Mouse (Mus musculus): ENCODE measurements around the gene Trappc3. TPM values are rescaled to one million over a fixed set of nuclear protein-coding genes. Genes with fewer than 3 reads are reported as not detected.

The Trappc3 gene
- total RNA-seq, 2 experiments from 2014 or later = 89.7 to 99.2 TPM

DNA sequence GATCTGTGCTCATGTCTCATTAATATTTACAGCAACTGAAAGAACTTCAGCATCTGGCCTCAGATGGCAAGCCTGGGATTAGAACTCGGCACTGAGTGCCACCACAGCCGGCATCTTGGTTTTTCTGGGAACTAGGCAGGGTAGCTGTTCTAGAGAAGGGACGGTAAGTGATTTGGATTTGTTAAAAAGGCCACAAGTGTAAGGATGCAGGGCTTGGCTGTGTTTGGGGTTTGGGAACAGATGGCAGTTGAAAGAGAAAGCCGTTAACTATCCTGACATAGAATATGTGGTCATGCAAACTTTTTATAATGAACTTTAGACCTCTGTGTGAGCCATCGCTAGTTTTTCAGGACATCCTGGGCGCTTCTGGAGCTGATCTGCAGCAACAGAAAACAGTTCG is 450 bp upstream of the Trappc3 start:
- no peak for DNase-seq (ENCODE audit: extremely low spot score in 1 of 2, low spot score in 2 of 2)
- intact Hi-C loops (cut with DNase I) = loop anchor here (2.0 to 10.0 kb wide), 3 partner anchors 35 to 177 kb away; no protein-coding TSS in a partner anchor

DNA sequence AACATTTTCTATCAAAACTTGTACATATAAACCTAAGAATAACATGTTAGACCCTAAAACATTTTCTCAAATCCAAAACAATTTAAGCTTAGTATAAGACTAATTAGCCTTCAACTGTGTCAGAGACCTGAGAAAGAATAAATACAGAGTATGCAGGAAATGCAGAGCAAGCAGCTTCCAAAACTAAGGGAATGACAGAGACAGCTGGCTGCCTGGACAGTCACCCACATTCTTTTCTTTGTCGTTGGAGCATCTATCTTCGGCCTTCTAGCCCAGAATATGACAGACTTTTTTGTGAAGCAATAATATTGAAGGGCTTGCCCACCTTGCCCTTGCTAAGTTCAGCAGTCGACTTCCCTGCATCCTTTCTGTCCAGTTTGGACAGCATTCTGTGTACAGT is 7.2 kb downstream of the Trappc3 start:
- intact Hi-C loops (cut with DNase I) = loop anchor here (10.0 kb wide), 1 partner anchor 184 kb away; no protein-coding TSS in a partner anchor
- no peak for DNase-seq (ENCODE audit: extremely low spot score in 1 of 2, low spot score in 2 of 2)

DNA sequence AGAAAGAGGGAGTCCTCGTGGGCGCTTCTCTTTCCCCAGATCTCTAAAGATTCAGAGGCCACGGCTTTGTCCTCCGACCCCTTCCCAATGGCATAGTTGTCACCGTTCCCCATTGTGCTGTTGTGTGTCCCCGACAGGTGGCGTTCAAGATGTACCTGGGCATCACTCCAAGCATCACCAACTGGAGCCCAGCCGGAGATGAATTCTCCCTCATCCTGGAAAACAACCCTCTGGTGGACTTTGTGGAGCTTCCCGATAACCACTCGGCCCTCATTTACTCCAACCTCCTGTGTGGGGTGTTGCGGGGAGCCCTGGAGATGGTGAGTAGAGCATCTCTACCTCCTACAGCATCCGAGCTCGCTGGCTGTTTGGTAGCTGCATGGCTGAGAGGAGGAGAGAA is 11.6 kb downstream of the Trappc3 start:
- DNase-seq (ENCODE audit: extremely low spot score in 1 of 2, low spot score in 2 of 2) = no peak
- intact Hi-C loops (cut with DNase I) = no loop called here

- intact Hi-C loops (cut with DNase I) = loop anchor here (5.0 kb wide), 1 partner anchor 37 kb away; no protein-coding TSS in a partner anchor
- no peak for DNase-seq (ENCODE audit: extremely low spot score in 1 of 2, low spot score in 2 of 2)
Measured at GRCm38 (mm10) chr4:126275081-126275480, 13.0 kb downstream of the Trappc3 start.

- intact Hi-C loops (cut with DNase I) = loop anchor here (5.0 kb wide), 1 partner anchor 37 kb away; no protein-coding TSS in a partner anchor
- peak in 1 of 2 experiments; percentile 52 for DNase-seq (ENCODE audit: extremely low spot score in 1 of 2, low spot score in 2 of 2)
Measured at GRCm38 (mm10) chr4:126275681-126276131, 13.6 kb downstream of the Trappc3 start.

GRCm38 (mm10) chr4:126277906-126278564 is 15.9 kb downstream of the Trappc3 start:
- intact Hi-C loops (cut with DNase I) = loop anchor here (5.0 kb wide), 1 partner anchor 34 kb away; no protein-coding TSS in a partner anchor
- DNase-seq (ENCODE audit: extremely low spot score in 1 of 2, low spot score in 2 of 2) = peak in 1 of 2 experiments; percentile 56

DNA sequence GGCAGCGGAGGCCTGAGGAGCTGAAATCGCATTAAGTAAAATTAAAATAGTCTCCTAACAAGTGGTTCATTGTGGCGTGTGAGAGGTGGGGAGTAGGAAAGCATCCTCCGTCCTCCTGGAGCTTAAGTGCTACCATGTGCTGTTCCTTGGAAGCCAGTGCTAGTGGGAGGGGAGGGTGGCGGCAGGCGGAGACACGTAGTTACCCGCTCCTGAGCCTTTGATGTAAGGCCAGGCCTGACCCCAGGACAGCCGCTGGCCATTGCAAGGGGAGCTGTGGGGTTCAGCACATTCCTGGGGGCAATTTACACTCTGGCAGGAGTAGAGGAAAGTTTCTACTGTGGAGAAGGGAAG is 16.4 kb downstream of the Trappc3 start:
- no peak for DNase-seq (ENCODE audit: extremely low spot score in 1 of 2, low spot score in 2 of 2)
- intact Hi-C loops (cut with DNase I) = loop anchor here (5.0 kb wide), 1 partner anchor 34 kb away; no protein-coding TSS in a partner anchor

GRCm38 (mm10) chr4:126278961-126279360 is 16.8 kb downstream of the Trappc3 start:
- intact Hi-C loops (cut with DNase I) = loop anchor here (5.0 kb wide), 1 partner anchor 33 kb away; no protein-coding TSS in a partner anchor
- no peak for DNase-seq (ENCODE audit: extremely low spot score in 1 of 2, low spot score in 2 of 2)

DNA sequence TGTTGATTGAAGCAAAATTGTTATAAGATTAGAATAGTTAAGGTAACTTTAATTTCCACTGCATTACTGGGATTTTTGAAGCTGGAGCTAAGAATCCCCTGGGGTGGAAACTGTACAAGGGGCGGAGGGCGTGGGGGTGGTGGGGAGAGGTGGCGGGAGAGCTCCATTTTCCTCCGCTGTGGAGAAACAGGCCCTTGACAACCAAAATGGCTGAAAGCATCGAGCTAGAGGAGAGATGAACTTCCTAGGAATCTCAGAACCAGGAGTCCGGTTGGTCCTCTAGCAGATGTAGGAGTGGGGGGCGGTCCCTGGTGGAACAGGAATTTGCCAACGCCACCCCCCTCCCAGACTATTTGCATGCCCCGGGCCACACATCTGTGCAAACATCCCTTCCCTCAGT is 19.6 kb downstream of the Trappc3 start:
- DNase-seq (ENCODE audit: extremely low spot score in 1 of 2, low spot score in 2 of 2) = no peak
- intact Hi-C loops (cut with DNase I) = no loop called here

DNA sequence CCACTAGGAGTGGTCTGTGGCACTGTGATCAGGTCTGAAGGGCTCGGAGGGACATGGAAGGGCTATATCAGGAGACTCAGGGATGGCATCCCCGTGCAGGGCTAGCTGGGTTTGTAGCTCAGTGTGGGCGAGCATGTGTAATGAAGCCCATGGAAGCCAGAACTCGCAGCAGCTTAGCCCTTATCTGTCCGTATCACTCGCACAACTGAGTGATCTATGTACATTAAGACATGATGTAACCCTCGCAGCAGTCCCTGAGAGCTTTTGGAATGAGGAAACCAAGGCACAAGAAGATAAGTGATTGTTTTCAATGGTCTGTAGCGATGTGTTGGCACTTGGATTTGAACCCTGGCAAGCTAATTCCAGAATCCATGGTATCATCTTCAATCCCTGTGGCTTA is 21.5 kb downstream of the Trappc3 start:
- intact Hi-C loops (cut with DNase I) = no loop called here
- DNase-seq (ENCODE audit: extremely low spot score in 1 of 2, low spot score in 2 of 2) = no peak

- intact Hi-C loops (cut with DNase I) = no loop called here
- DNase-seq (ENCODE audit: extremely low spot score in 1 of 2, low spot score in 2 of 2) = no peak
Measured at GRCm38 (mm10) chr4:126286492-126286891, 24.4 kb downstream of the Trappc3 start, which contains the start of gene Col8a2. Col8a2 (plus strand) TSS chr4:126286793.

DNA sequence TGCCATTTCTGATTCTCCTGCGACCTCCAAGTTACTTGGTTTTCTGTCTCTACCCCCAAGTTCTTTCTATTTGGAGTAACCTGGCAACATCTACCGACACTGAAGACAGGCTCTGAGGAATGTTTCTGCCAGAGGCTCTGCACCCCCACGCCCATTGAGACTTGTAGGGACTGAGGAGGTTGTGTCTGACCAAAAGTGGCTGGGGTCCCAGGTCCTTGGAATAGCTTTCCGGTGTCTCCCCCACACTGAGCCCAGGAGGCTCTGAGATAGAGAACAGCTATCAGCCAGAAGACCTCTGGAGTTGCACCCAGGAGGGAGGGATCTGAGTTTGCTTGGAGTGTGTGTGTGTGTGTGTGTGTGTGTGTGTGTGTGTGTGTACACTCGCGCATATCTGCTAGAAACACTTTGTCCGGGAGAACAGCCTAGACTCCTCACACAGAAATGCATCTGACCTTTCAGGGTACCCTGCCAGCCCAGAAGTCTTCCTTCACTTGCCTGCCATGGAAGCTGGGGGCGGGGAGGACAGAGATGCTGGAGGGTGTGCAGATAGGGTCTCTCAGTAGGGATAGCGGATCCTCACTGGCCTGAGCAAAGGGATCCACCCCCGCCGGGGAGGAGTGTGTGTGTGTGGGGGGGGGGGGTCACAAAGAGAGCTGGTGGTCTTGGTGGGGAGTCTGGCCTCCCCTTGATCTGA is 25.3 kb downstream of the Trappc3 start:
- DNase-seq (ENCODE audit: extremely low spot score in 1 of 2, low spot score in 2 of 2) = no peak

DNA sequence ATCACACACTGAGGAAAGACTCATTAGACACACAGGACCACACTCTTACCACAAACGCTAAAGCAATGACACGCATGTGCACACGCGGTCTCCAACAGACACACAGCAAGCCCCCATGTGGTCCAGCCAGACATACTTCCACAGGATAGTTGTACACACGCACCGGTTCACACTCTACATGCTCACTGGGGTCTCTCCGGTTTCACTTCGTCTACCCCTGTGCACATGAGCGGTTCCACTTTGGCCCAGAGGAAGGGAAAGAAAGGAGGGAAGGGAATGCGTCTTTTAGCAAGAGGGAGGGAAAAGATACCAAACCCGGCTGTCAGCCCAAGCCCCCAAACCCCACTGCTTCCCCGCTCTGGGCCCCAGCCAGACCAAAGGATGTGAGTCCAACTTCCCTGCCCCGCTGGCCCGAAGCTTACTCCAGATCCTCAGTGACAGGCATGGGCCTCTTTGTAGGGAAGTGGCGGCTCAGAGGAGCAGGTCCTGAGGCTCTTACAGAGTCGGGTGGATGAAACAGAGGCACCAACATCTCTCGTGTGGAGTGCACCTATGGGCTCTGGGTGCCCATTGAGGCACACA is 26.1 kb downstream of the Trappc3 start:
- no peak for DNase-seq (ENCODE audit: extremely low spot score in 1 of 2, low spot score in 2 of 2)
- intact Hi-C loops (cut with DNase I) = no loop called here

More for the DNA sequence above, 25.3 kb downstream of the Trappc3 start:
- intact Hi-C loops (cut with DNase I) = no loop called here

- intact Hi-C loops (cut with DNase I) = no loop called here
- DNase-seq (ENCODE audit: extremely low spot score in 1 of 2, low spot score in 2 of 2) = no peak
Measured at GRCm38 (mm10) chr4:126290314-126290713, 28.2 kb downstream of the Trappc3 start.

- no peak for DNase-seq (ENCODE audit: extremely low spot score in 1 of 2, low spot score in 2 of 2)
- intact Hi-C loops (cut with DNase I) = no loop called here
Measured at GRCm38 (mm10) chr4:126291196-126291595, 29.1 kb downstream of the Trappc3 start.

DNA sequence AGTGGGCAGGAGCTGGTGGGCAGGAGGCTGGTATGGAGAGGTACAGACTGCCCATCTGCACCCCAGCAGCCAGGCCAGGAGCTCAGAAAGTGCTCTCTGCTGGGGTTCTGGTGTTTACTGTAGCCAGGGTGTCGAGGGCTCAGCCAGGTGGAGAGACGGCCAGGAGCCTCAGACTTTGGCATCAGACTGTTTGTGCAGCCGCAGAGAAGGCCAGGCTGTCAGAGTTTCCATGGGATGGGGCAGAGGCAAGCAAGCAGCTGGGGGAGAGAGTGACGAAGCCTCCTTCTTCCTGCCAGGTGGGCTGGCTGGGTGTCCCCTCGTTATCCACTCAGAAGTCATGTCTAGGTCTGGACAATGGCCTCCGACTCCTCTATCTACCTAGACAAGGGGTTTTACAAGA is 33.0 kb downstream of the Trappc3 start:
- intact Hi-C loops (cut with DNase I) = no loop called here
- no peak for DNase-seq (ENCODE audit: extremely low spot score in 1 of 2, low spot score in 2 of 2)

DNA sequence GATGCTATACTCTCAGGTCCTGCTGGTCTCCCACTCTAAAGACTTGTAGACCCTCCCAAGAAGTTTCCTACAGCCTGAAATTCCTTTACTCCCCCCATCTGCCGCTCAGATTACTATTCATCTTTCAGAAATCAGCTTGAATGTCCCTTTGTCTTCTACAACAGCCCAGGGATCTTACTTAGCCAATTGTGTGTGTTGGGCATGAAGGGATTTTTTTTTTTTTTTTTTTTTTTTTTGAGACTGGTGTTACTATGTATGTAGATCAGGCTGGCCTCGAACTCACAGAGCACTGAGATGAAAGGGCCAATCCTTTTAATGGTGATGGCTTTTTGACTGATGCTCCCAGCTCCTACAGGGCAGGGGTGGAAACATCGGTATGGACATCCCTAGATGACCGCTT is 33.8 kb downstream of the Trappc3 start:
- intact Hi-C loops (cut with DNase I) = no loop called here
- DNase-seq (ENCODE audit: extremely low spot score in 1 of 2, low spot score in 2 of 2) = no peak

DNA sequence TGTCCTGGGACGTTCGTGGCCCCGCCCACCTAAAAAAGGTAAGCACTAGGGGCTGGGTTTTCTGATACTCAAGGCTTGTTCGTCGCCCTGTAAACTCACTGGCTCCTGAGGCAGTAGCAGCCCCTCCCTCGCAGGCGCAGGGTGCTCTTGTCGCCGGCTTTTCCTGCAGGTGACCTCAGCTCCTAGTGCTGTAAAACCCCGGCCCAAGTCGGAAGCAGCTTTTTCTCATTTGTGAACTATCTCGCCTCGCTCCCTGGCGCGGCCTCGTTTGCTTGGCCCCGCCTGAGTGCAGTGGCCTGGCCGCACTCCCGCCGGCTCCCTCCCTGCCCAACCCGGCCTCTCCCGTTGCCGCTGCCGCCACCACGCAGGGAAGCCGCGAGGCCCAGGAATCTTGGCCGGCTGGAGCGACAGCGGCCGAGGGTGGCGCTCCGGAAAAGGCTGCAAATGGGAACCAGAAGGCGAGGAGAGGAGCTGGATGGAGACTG is 34.5 kb downstream of the Trappc3 start:
- DNase-seq (ENCODE audit: extremely low spot score in 1 of 2, low spot score in 2 of 2) = peak in 1 of 2 experiments; percentile 77
- intact Hi-C loops (cut with DNase I) = no loop called here

- no peak for DNase-seq (ENCODE audit: extremely low spot score in 1 of 2, low spot score in 2 of 2)
- intact Hi-C loops (cut with DNase I) = no loop called here
Measured at GRCm38 (mm10) chr4:126300916-126301583, 38.9 kb downstream of the Trappc3 start.

Data from left cerebral cortex, postnatal 10 days (tissue).